Mouse (Mus musculus) midbrain, embryonic 16.5 days (tissue): ENCODE results near the gene Cntrob. TPM values are rescaled to one million over a fixed set of nuclear protein-coding genes. Genes with fewer than 3 reads are reported as not detected.
A peak's percentile ranks its signal among the peaks of the same experiment; 100 is the strongest.

Experiments used
- ATAC-seq: fragments of 200-750 bp; cut with Nextera tagmentation; 2 replicates; pipeline ENCODE4 v1.8.0; 2017; ENCODE audit warnings: moderate TSS enrichment
- H3K27ac ChIP-seq: fragments of 300-500 bp; sonication (generic); 2 replicates; pipeline ENCODE4 v1.5.1; 2014; ENCODE audit warnings: mild to moderate bottlenecking, low read length, mixed read lengths
- H3K27me3 ChIP-seq: fragments of 300-500 bp; sonication (generic); 2 replicates; pipeline ENCODE4 v1.6.1; 2014; ENCODE audit warnings: low read depth, low read length, mixed read lengths; ENCODE audit not compliant: control insufficient read depth, insufficient read depth
- H3K36me3 ChIP-seq: fragments of 300-500 bp; sonication (generic); 2 replicates; pipeline ENCODE4 v1.6.1; 2014; ENCODE audit warnings: mild to moderate bottlenecking, low read length, moderate library complexity, mixed read lengths; ENCODE audit not compliant: control insufficient read depth, insufficient read depth
- H3K4me1 ChIP-seq: fragments of 300-500 bp; sonication (generic); 2 replicates; pipeline ENCODE4 v1.6.1; 2014; ENCODE audit warnings: mild to moderate bottlenecking, low read length, mixed read lengths; ENCODE audit not compliant: control insufficient read depth, insufficient read depth
- H3K4me2 ChIP-seq: fragments of 300-500 bp; sonication (generic); 2 replicates; pipeline ENCODE4 v1.6.1; 2014; ENCODE audit warnings: mild to moderate bottlenecking, low read length, mixed read lengths
- H3K4me3 ChIP-seq: fragments of 300-500 bp; sonication (generic); 2 replicates; pipeline ENCODE4 v1.5.1; 2014; ENCODE audit warnings: low read depth, mild to moderate bottlenecking, low read length, moderate library complexity, mixed read lengths
- H3K9ac ChIP-seq: fragments of 300-500 bp; sonication (generic); 2 replicates; pipeline ENCODE4 v1.6.1; 2014; ENCODE audit warnings: low read depth, low read length, mixed read lengths
- H3K9me3 ChIP-seq: fragments of 300-500 bp; sonication (generic); replicated peaks from 2 replicates; pipeline ENCODE4 v1.6.1; 2014; ENCODE audit warnings: mild to moderate bottlenecking, low read length, mixed read lengths; ENCODE audit not compliant: control insufficient read depth, poor library complexity, severe bottlenecking
- WGBS: fragments of 180-500 bp; shearing (Covaris S2); extraction: QIAGEN DNeasy Blood & Tissue Kit; methylation state at CpG from one replicate; pipeline ENCODE4 v1.1.7; 2014; 5-methylcytosine and 5-hydroxymethylcytosine counted together
- polyA plus RNA-seq: library from polyadenylated mRNA; unstranded; fragments of >200 nt; fragmentation: Nextera tagmentation; extraction: Ambion mirVana; gene quantifications from 2 replicates; pipeline ENCODE4 v1.2.1, GENCODE M21; 2015

Gene Cntrob
- polyA plus RNA-seq, 1 experiment from 2014 or later: 21.7 TPM

- H3K27ac ChIP-seq: no peak overlapping the region
- no peak overlapping the region for H3K4me3 ChIP-seq
- no peak overlapping the region for H3K4me2 ChIP-seq
- 71% methylated on average over 7 of the region's 7 CpGs for WGBS
- H3K27me3 ChIP-seq: no peaks in the 10 kb centered on the region
- H3K9ac ChIP-seq: no peak overlapping the region
- H3K4me1 ChIP-seq: peaks cover 20% of the 10 kb centered on the region
- ATAC-seq: no peak
- no peaks in the 10 kb centered on the region for H3K9me3 ChIP-seq
- H3K36me3 ChIP-seq: peaks cover 60% of the 10 kb centered on the region
Measured at GRCm38 (mm10) chr11:69362021-69362420, 38.4 kb upstream of the Cntrob start.

DNA sequence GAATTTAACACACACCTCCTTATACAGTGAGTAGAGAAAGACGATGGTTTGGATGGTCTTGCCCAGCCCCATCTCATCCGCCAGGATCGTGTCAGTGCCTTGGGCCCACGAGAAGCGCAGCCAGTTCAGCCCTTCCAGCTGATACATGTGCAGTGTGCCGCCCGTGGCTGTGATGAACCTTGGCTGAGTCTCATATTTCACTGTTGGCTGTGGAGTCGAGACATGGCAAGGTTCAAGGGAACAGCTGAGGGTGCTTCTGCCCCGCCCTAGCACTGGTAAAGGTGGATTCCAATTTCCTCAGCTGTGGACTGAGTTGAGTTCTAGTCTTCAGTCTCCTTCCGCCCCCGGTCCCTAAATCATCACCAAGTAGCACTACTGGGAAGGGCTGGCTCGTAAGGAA is 34.1 kb upstream of the Cntrob start:
- Histone ChIP-seq H3K4me1 (no peaks in the 10 kb centered on the region), H3K9me3 (no peaks in the 10 kb centered on the region), H3K4me2 (no peak overlapping the region), H3K36me3 (peaks cover 88% of the 10 kb centered on the region), H3K9ac (no peak overlapping the region), H3K27me3 (no peaks in the 10 kb centered on the region), H3K4me3 (no peak overlapping the region), H3K27ac (no peak overlapping the region)
- ATAC-seq: no peak
- 95% methylated on average over 12 of the region's 12 CpGs for WGBS

DNA sequence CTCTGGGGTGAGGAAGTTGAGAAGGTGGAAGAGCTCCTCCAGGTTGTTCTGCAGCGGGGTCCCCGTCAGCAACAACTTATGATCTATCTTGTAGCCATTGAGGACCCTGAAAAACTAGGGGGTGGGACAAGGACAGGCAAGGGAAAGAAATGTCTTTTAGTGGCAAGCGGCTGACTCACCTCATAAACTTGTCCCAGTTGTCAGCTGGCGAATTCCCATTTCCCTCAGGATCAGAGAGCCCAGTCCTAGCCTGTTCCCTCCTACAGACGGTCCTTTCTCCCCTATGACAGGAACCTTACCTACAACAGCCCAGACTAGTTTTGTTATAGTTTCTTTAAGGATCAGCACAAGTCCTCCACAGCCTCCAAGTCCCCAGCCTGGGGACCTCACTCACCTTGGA is 33.0 kb upstream of the Cntrob start:
- WGBS: 94% methylated on average over 5 of the region's 5 CpGs
- no peaks in the 10 kb centered on the region for H3K4me1 ChIP-seq
- no peaks in the 10 kb centered on the region for H3K27me3 ChIP-seq

DNA sequence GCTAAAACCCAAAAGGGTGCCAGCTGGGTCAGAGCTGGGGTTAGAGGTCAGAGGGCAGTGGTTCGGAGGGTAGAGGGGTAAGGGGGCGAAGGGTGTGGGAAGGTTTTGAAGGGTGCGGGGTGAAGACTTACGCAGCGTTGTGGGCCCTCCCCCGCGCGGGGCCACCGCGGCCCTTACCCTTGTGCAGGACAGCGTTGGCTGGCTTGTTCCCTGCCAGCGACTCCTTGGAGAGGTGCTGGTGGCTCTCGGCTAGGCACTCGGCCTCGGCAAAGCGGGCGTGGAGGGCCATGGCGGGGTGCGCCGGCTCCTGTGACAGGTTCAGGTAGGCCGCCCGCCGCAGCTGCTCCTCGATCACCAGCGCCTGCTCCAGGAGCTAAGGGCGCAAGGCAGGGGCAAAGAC is 22.9 kb upstream of the Cntrob start:
- Histone ChIP-seq H3K4me2 (no peak overlapping the region), H3K36me3 (peaks cover 57% of the 10 kb centered on the region), H3K4me3 (no peak overlapping the region), H3K27me3 (no peaks in the 10 kb centered on the region), H3K9me3 (no peaks in the 10 kb centered on the region), H3K4me1 (peaks cover 8% of the 10 kb centered on the region), H3K27ac (no peak overlapping the region), H3K9ac (no peak overlapping the region)
- 94% methylated on average over 25 of the region's 26 CpGs for WGBS
- ATAC-seq: no peak

More for the DNA sequence above, 33.0 kb upstream of the Cntrob start:
- no peak for ATAC-seq
- no peaks in the 10 kb centered on the region for H3K9me3 ChIP-seq
- no peak overlapping the region for H3K27ac ChIP-seq
- peaks cover 90% of the 10 kb centered on the region for H3K36me3 ChIP-seq
- no peak overlapping the region for H3K4me2 ChIP-seq
- H3K9ac ChIP-seq: no peak overlapping the region
- no peak overlapping the region for H3K4me3 ChIP-seq

- peak within 1 kb of the TSS; percentile 97 for H3K27ac ChIP-seq
- ATAC-seq: peak; percentile 94
- peaks cover 15% of the 10 kb centered on the region for H3K4me1 ChIP-seq
- H3K4me3 ChIP-seq: peak within 1 kb of the TSS; percentile 66
- H3K9ac ChIP-seq: peak within 1 kb of the TSS; percentile 85
- peaks cover 8% of the 10 kb centered on the region for H3K36me3 ChIP-seq
- H3K27me3 ChIP-seq: no peaks in the 10 kb centered on the region
- WGBS: 1% methylated on average over 95 of the region's 99 CpGs
- no peaks in the 10 kb centered on the region for H3K9me3 ChIP-seq
- peak within 1 kb of the TSS; percentile 92 for H3K4me2 ChIP-seq
Measured at GRCm38 (mm10) chr11:69340161-69341131, 16.9 kb upstream of the Cntrob start, which contains the start of gene Rnf227. Gene Rnf227 (plus strand): TSS chr11:69340461.

DNA sequence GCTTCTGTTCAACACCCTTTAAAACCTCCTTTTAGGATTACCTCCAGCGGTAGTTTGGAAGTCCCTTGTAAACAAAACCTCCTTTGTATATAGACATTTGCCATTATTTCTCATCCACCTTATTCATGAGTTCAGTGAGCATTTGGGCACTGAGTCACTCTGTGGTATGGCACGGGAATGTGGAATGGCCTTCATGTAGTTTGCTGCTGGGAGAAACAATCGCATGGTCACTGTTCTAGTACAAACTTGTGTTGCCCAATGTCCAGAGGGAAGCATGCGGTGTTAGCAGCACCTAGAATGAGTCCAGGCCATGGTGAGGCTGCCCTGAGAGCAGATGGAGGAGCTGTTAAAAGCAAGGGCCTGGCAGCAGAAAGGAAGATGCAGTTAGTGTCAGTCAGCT is 11.2 kb upstream of the Cntrob start:
- WGBS: 78% methylated on average over 4 of the region's 4 CpGs
- H3K27me3 ChIP-seq: no peaks in the 10 kb centered on the region
- no peak overlapping the region for H3K27ac ChIP-seq
- no peak overlapping the region for H3K4me2 ChIP-seq
- H3K9me3 ChIP-seq: no peaks in the 10 kb centered on the region
- H3K36me3 ChIP-seq: no peaks in the 10 kb centered on the region
- ATAC-seq: no peak
- no peak overlapping the region for H3K9ac ChIP-seq
- H3K4me1 ChIP-seq: peaks cover 14% of the 10 kb centered on the region; the same call in 1 of the 2 replicates
- no peak overlapping the region for H3K4me3 ChIP-seq

DNA sequence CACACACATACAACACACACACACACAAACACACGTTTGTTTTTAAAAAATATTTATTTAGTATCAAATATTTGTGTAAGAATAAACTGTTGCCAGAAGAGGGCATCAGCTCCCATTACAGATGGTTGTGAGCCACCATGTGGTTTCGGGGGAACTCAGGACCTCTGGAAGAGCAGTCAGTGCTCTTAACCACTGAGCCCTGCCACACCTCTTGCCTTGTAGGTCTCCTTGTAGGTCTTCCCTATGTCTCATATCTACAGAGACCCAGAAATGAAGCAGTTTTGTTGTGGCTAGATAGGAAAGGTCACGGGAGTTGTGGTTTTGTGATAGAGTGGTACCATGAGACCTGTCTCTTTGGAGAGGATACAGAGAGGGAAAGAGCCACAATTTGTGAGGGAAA is 10.3 kb upstream of the Cntrob start:
- Histone ChIP-seq H3K36me3 (no peaks in the 10 kb centered on the region), H3K4me1 (peaks cover 14% of the 10 kb centered on the region; the same call in 1 of the 2 replicates), H3K9ac (no peak overlapping the region), H3K9me3 (no peaks in the 10 kb centered on the region), H3K27ac (no peak overlapping the region), H3K27me3 (no peaks in the 10 kb centered on the region), H3K4me2 (no peak overlapping the region), H3K4me3 (no peak overlapping the region)
- WGBS: 67% methylated on average over 3 of the region's 3 CpGs
- no peak for ATAC-seq

DNA sequence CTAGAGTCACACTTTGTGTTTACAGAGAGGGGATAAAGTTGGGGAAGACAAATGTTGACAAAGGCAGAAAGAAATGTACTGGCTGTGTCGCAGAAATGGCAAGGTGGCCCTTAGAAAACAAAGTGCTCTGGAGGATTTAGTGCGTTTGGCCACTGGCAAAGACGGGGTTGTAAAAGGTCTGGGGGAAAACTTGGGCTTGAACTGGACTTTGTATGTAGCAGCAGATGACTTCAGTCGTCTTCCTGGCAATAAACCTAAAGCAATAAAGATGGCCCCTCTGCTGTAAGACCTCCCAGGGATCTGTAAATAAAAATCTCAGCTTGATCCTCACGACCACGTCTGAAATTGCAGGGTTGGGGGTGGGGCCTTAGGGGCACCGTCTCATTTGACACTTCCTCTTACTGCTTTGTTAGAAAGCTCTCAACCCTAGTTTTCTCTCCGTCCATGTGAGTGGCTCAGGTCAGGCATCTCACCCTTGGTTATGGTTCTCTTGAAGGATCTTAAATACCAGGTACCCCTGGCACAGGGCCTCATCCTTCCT is 9.2 kb upstream of the Cntrob start:
- Histone ChIP-seq H3K9me3 (no peaks in the 10 kb centered on the region), H3K4me2 (peak overlapping the region; percentile 70), H3K4me3 (no peak overlapping the region), H3K9ac (no peak overlapping the region), H3K27me3 (no peaks in the 10 kb centered on the region), H3K27ac (peak overlapping the region; percentile 87), H3K36me3 (no peaks in the 10 kb centered on the region), H3K4me1 (peaks cover 14% of the 10 kb centered on the region; the same call in 1 of the 2 replicates)
- no peak; the same call in 1 of the 2 replicates for ATAC-seq
- WGBS: 40% methylated on average over 8 of the region's 8 CpGs

DNA sequence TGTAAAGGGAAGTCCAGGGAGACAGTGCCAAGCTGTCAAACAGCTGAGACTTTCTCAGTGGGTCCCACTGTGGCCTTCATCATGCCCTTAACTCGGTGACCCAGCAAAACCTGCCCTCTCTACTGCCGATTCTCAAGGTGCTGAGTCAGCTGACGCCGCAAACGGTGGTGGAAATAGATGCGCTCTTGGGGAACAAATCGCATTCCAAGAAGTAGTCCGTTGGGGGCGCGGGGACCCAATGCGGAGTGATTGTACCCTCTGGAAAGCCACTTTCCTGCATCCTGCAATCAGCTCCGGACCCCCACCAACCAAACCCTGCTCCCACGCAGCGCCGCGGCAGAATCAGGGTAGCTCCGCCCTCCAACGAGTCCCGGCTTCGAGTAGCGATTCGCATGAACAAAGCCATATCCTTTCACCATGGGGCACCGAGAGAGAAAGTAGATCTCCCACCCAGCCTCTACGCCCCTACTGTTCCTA is 8.4 kb upstream of the Cntrob start:
- Histone ChIP-seq H3K9me3 (no peaks in the 10 kb centered on the region), H3K27me3 (no peaks in the 10 kb centered on the region; the same call in 1 of the 2 replicates), H3K4me1 (peaks cover 18% of the 10 kb centered on the region; the same call in 1 of the 2 replicates), H3K4me2 (peak overlapping the region; percentile 70), H3K9ac (peak overlapping the region; percentile 68), H3K4me3 (peak overlapping the region; percentile 45), H3K36me3 (no peaks in the 10 kb centered on the region), H3K27ac (peak overlapping the region; percentile 87)
- 1% methylated on average over 24 of the region's 24 CpGs for WGBS
- ATAC-seq: peak; percentile 75
